Mouse (Mus musculus): ENCODE results near the gene Carmil3. TPM values are rescaled to one million over a fixed set of nuclear protein-coding genes. Genes with fewer than 3 reads are reported as not detected.

Carmil3 gene
- 1 to 10 TPM; 2.5 to 3.4 TPM for total RNA-seq (2021)
- long read RNA-seq, experiment 1, result 0 reads
- long read RNA-seq, experiment 2, partial matches to known transcripts, result 1 of 1 reads
- long read RNA-seq, experiment 2, other reads (novel, unspliced or antisense), result 0 of 1 reads

GRCm38 (mm10) chr14:55490361-55491201, at the start of gene Carmil3:
Gene Carmil3 (plus strand): TSS chr14:55490651.
- peak; percentile 73 for DNase-seq

- no peak for DNase-seq
Observed at GRCm38 (mm10) chr14:55457693-55458092, 32.8 kb upstream of the Carmil3 start.

GRCm38 (mm10) chr14:55458273-55458672, 32.2 kb upstream of the Carmil3 start:
- DNase-seq, result peak; percentile 45 to 74

GRCm38 (mm10) chr14:55458761-55459160, 31.7 kb upstream of the Carmil3 start:
- no peak for DNase-seq

GRCm38 (mm10) chr14:55459796-55460195, 30.7 kb upstream of the Carmil3 start:
- no peak for DNase-seq

GRCm38 (mm10) chr14:55460297-55460696, 30.2 kb upstream of the Carmil3 start:
- DNase-seq, result no peak

GRCm38 (mm10) chr14:55461757-55462156, 28.7 kb upstream of the Carmil3 start:
- DNase-seq, result no peak

GRCm38 (mm10) chr14:55466481-55466880, 24.0 kb upstream of the Carmil3 start:
- DNase-seq, result no peak

GRCm38 (mm10) chr14:55467108-55467507, 23.3 kb upstream of the Carmil3 start:
- peak; percentile 20 to 56 for DNase-seq

- DNase-seq, result peak; percentile 56
Observed at GRCm38 (mm10) chr14:55468301-55468741, 22.1 kb upstream of the Carmil3 start.

GRCm38 (mm10) chr14:55469041-55469440, 21.4 kb upstream of the Carmil3 start:
- peak in 1 of 2 experiments; percentile 19 for DNase-seq

- no peak for DNase-seq
Observed at GRCm38 (mm10) chr14:55469821-55470220, 20.6 kb upstream of the Carmil3 start.

- peak; percentile 31 to 35 for DNase-seq
Observed at GRCm38 (mm10) chr14:55470806-55471205, 19.6 kb upstream of the Carmil3 start.

- no peak for DNase-seq
Observed at GRCm38 (mm10) chr14:55475654-55476053, 14.8 kb upstream of the Carmil3 start.

GRCm38 (mm10) chr14:55477421-55477820, 13.0 kb upstream of the Carmil3 start:
- no peak for DNase-seq

GRCm38 (mm10) chr14:55477829-55478228, 12.6 kb upstream of the Carmil3 start:
- no peak for DNase-seq

- DNase-seq, result peak; percentile 88 to 89
Observed at GRCm38 (mm10) chr14:55478651-55479599, 11.5 kb upstream of the Carmil3 start, which contains the start of gene Dhrs4. Gene Dhrs4 (plus strand): TSS chr14:55478758.

- DNase-seq, result no peak
Observed at GRCm38 (mm10) chr14:55479629-55480028, 10.8 kb upstream of the Carmil3 start.

GRCm38 (mm10) chr14:55484430-55485085, 5.9 kb upstream of the Carmil3 start:
- DNase-seq, result no peak

GRCm38 (mm10) chr14:55486836-55487235, 3.6 kb upstream of the Carmil3 start:
- no peak for DNase-seq

GRCm38 (mm10) chr14:55491291-55491833, 911 bp downstream of the Carmil3 start:
- peak; percentile 73 to 76 for DNase-seq

All from heart, adult 18-20 months (tissue).